Mouse (Mus musculus) splenic B cell, adult 2 months (primary cell): ENCODE results near the gene Olfr371.

ENCODE experiments used
- DNase-seq: peaks from one replicate; pipeline ENCODE4 v3.0.0-alpha.2; 2011; ENCODE audit warnings: low read depth, low spot score
- H3K27me3 ChIP-seq: 2 replicates; pipeline ENCODE4 v1.6.1; 2012; ENCODE audit warnings: mild to moderate bottlenecking, low read length, moderate library complexity, mixed read lengths; ENCODE audit not compliant: control insufficient read depth, poor library complexity, insufficient read depth, severe bottlenecking
- H3K36me3 ChIP-seq: 2 replicates; pipeline ENCODE4 v1.6.1; 2012; ENCODE audit warnings: mild to moderate bottlenecking, low read length, moderate library complexity, mixed read lengths; ENCODE audit not compliant: control insufficient read depth, poor library complexity, insufficient read depth, severe bottlenecking

Gene Olfr371

DNA sequence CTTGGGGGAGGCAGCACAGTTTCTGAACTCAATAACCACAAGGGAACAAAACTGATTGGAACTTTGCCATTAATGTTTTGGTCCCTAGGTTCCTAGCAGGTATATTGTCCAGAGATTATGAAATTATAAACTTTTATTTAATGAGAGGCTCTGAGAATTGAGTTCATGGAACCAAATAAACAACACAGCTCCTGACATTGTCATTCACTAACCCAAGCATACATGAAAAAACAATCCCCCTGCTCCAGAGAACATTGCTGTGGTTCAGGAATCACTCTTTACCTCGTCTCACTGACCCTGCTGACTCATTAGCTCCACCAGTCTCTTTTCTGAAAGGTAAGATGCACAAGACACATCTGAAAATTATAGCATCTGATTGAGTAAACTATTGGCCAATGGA lies at the start of gene Olfr371:
Gene Olfr371 (plus strand): TSS at position 301 of the 400 bp plus-strand sequence.
- Histone ChIP-seq H3K27me3 (no peaks in the 10 kb centered on the region), H3K36me3 (no peaks in the 10 kb centered on the region)
- no peak for DNase-seq

DNA sequence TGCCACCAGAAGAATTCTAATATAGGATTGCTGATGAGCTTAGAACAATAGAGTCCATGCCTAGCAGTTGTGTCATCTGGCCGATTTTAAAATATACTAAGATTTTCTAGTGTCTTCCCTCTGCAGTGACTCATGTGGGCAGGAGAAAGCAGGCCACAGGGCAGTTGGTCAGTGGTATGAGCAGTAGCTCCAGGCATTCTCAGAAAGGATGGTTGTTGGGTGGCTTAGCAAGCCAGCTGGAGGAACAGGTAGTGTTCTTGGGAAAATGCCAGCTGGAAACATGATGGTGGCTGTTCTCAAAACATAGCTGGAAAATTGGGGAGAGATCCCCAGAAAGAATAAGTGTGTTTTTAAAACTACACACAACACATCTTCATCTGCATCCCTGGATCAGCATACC lies 33.4 kb upstream of the Olfr371 start:
- Histone ChIP-seq H3K36me3 (no peaks in the 10 kb centered on the region), H3K27me3 (no peaks in the 10 kb centered on the region; the same call in 1 of the 2 replicates)
- no peak for DNase-seq

DNA sequence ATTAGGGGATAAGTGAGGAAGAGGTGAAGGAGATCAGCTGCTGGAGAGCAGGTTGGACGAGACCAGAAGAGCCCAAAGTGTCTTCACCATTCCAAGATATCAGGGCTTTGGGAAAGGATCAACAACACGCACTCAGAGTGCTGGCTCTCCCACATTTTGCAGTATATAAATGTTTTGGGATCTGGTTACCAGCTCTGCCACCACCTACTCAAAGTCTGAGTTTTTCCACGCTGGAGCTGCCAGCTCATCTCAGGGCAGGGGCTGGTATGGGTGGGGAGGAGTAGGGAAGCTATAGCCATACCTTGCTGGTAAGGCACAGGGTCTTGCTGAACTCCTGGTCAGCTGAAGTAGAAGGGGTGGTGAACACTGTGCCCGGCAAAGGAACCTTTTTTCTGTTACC lies 5.6 kb upstream of the Olfr371 start:
- DNase-seq: no peak
- H3K36me3 ChIP-seq: no peaks in the 10 kb centered on the region
- H3K27me3 ChIP-seq: no peaks in the 10 kb centered on the region

GRCm38 (mm10) chr8:85220992-85221391 lies 4.8 kb upstream of the Olfr371 start:
- H3K36me3 ChIP-seq: no peaks in the 10 kb centered on the region
- no peaks in the 10 kb centered on the region for H3K27me3 ChIP-seq
- DNase-seq: no peak

DNA sequence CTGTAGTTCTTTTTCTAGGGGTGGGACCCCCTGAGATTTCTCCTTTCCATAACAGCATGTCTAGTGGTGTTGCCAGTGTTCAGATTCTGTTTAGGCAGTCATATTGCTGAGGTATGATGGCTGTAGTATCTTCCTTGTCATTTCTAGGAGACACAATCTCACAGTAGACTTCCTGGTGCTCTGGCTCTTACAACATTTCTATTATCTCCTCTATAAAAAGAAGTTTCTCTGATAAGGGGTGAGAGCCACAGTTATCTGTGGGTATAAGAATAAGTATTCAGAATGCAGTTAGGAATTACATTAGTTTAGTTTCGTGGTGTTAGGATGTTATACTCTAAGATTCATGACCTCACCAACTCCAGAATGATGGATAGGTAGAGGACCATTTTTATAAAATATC lies 1.5 kb downstream of the Olfr371 start:
- H3K27me3 ChIP-seq: no peaks in the 10 kb centered on the region
- no peaks in the 10 kb centered on the region for H3K36me3 ChIP-seq
- DNase-seq: no peak
